Mouse (Mus musculus) neutrophil, adult 5-6 weeks (primary cell): ENCODE results near the gene Aifm1. TPM values are rescaled to one million over a fixed set of nuclear protein-coding genes. Genes with fewer than 3 reads are reported as not detected.
"Not testable (repeated sequence)": the region's sequence is repeated elsewhere in the genome, so short reads cannot be mapped to it uniquely, and the experiment has no call there.

Experiments
- ATAC-seq: fragments of 151-379, 151-347 bp; 2 replicates; pipeline ENCODE4 v1.8.0; 2017; ENCODE audit warnings: mild to moderate bottlenecking, moderate TSS enrichment; ENCODE audit not compliant: insufficient number of reproducible peaks, poor library complexity, low FRiP score, severe bottlenecking; ENCODE audit errors: extremely low read depth
- total RNA-seq: library from RNA; stranded (forward); fragments of 200-1000 nt; gene quantifications from 2 replicates; pipeline ENCODE4 v1.2.3, GENCODE M21; 2017

The Aifm1 gene
- total RNA-seq, 1 experiment from 2014 or later: 24.4 TPM

DNA sequence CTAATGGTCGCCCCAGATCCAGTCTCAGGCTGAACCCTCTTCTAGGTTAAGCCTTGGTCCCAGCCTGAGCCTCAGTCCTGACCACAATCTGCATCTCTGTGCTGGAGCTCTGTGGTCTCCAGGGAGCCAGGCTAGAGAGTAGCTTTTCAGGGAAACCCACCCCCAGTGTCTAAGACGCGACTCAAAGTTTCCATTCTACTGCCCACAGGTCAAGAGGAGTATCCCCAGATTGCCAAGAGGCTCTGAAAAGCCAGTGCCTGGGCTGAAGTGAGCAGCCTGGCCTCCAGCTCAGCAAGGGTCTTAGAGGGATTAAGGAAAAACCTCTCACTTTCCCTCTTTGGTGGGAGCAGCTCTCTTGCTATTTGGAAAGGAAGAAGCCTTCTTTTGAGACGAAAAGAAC, 51.1 kb downstream of the Aifm1 start:
- ATAC-seq: no peak

DNA sequence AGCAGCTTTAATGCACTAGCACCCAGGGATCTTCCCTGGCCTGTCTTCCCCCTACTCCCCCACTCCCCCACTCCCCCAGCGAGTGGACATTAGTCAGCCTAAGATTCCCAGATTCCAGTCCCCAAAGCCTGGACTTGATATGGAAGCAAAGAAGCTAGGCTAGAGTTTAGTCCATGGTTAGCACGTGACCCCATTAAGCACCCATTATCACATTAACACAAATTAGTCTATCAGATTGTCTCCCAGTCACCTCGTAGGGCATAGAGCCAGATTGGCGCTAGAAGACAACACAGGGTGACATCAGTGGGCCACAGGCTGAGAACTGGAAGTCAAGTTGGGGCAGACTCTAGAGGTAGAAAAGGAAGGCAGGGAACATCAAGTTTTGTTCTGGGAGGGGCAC, 52.4 kb downstream of the Aifm1 start:
- no peak for ATAC-seq

DNA sequence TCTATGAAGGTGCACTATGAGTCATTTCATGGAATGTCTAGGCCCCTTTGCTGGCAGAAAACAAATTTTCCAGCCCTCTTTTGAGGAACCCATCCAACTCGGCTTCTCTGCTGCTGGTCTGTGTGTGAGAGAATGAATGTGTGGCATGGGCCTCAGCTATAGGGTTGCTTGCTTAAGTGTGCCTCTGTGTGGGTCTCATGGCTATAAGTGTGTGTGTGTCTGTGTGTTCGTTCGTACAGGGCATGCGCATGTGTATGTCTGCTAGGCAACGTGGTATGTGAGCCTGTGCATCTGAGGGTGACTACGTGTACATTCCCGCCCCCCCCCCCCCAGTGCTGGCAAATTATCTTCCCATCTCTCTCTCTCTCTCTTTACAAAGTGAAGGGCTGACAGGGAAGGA, 52.9 kb downstream of the Aifm1 start:
- ATAC-seq: no peak

- ATAC-seq: no peak
Observed at GRCm38 (mm10) chrX:48456956-48457355, 56.4 kb downstream of the Aifm1 start.

- ATAC-seq: no peak
Observed at GRCm38 (mm10) chrX:48455018-48455417, 58.3 kb downstream of the Aifm1 start.

- ATAC-seq: peak; percentile 8; the same call in 1 of the 2 replicates
Observed at GRCm38 (mm10) chrX:48454495-48454878, 58.9 kb downstream of the Aifm1 start.

DNA sequence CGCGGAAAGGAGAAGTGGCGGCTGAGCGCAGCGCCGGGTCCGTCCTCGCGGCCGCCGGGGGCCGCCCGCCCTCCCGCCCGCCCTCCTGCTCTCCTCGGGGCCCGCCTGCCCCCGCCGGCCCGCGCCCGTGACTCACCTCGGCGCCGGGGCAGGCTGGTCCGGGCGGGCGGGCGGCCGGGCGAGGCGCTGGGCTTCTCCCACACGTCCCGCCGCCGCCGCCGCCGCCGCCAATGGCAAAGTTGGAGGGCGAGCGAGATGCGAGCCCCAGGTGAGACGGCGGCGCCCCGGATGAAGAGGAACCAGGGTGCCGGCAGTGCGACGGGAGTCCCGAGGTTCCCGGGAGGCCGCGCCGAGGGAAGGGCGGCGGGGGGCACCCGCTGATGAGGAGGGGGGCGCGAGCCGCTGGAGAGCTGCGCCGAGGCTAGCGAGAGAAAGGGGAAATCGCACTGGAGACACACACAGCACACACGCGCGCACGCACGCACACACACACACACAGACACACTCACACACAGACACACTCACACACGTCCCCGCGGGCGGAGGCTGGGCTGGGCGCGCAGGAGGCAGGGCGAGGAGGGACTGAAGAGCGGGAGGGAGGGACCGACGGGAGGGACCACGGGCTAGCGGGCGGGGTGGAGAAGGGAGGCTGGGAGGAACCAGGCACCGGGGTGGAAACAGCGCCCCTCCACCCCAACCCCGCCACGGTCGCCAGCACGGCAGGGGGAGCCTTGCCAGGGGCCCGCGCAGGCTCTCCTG, 59.4 kb downstream of the Aifm1 start:
- peak; percentile 88 for ATAC-seq

- ATAC-seq: no peak
Observed at GRCm38 (mm10) chrX:48452931-48453673, 60.3 kb downstream of the Aifm1 start.

GRCm38 (mm10) chrX:48452231-48452890, 61.0 kb downstream of the Aifm1 start:
- ATAC-seq: no peak; the same call in 1 of the 2 replicates

- no peak for ATAC-seq
Observed at GRCm38 (mm10) chrX:48449646-48450045, 63.7 kb downstream of the Aifm1 start.

GRCm38 (mm10) chrX:48444677-48445076, 68.7 kb downstream of the Aifm1 start:
- no peak for ATAC-seq

DNA sequence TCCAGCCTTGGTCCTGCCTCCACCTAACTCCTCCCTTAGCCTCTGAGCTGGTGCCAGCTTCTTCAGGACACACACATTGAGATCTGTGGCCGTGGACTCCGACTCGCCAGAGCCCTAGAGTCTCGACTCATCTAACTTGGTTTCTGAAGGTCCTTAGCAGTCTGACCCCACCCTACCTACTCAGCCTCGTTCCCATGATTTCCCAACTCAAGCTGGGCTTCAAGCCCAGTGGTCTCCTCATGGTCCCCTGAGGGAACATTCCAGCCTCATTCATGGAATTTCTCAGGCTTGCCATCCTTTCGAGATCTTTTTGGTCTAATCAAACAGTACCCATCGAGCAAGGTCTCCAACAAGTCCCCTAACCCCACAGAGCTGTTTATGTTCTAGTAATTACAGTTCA, 71.4 kb downstream of the Aifm1 start:
- ATAC-seq: no peak

- no peak for ATAC-seq
Observed at GRCm38 (mm10) chrX:48441548-48441947, 71.8 kb downstream of the Aifm1 start.

DNA sequence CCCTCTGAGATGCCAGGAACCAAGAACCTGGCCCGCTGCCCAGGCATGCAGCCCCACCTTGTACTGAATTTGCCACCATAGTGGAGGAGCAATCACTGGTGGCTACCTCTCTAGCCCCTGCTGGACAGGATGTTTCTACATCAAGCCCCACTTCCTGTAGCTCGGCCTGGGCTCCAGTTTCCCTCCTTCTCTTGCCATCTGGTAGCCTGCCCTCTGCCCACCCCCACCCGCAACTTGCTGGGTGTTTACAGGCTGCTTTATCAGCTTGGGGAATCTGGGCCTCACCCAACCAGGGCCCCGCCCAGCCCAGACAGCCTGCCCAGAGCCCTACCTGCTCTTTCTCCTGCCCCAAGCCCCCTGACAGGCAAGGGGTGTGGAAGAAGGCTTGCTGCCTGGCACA, 74.3 kb downstream of the Aifm1 start:
- ATAC-seq: 0 out of 2 replicates have a peak, but pooled peaks have one; percentile 19

DNA sequence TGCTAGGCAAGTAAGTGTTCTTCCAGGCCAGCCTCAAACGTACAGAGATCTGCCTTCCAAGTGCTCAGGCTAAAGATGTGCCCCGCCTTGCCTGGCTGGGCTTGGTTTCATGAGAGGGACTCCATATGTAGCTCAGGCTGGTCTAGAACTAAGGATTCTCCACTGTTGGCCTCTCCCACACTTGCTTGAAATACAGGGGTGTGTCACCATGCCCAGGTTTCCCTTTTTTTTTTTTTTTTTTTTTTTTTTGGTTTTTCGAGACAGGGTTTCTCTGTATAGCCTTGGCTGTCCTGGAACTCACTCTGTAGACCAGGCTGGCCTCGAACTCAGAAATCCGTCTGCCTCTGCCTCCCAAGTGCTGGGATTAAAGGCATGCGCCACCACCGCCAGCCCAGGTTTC, 77.3 kb downstream of the Aifm1 start:
- ATAC-seq: not testable (repeated sequence)

DNA sequence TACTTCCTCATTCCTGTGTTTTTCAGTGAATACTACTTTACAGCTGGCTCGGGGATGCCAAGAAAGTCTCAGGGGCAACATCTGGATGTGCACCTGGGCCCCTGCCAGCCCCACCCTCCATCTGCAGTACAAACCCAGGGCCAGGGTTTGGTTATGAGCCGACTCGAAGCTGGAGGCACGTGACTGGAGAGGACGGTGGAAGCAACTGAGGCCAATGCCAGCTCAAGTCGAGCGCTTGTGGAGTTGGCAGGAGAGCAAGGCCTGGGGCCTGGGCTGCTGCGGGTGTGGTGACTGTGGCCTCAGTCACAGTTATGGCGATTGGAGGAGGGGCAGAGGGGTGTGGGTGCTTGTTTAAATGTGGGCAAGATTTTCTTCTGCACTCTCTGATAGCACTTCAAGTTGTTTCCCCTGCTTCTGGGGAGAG, 77.9 kb downstream of the Aifm1 start:
- ATAC-seq: no peak

GRCm38 (mm10) chrX:48434251-48434650, 79.1 kb downstream of the Aifm1 start:
- ATAC-seq: no peak

DNA sequence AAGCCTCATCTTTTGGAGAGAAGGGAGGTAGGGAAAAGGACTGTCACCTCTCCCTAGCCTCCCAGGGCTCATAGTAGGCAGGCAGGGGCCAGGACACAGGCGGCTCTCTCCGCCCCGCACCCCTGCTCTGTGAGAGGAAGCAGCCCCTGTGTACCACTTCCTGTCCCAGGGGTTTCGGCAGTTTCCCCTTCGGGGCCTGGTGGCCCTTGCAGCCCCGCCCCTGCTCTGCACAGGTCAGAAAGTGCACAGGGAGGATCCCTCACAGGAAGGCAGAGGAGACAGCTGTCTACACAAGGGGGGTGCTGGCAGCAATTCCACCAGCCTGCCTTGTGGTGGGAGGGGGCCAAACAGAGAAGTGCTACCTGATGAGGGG, 79.8 kb downstream of the Aifm1 start:
- peak; percentile 88 for ATAC-seq

- ATAC-seq: no peak
Observed at GRCm38 (mm10) chrX:48432599-48433526, 80.5 kb downstream of the Aifm1 start.
